Mouse (Mus musculus): ENCODE measurements around the gene Maco1. TPM values are rescaled to one million over a fixed set of nuclear protein-coding genes. Genes with fewer than 3 reads are reported as not detected.

Maco1 gene
- total RNA-seq (2021), result 10 to 100 TPM; 15.0 to 17.0 TPM
- long read RNA-seq, experiment 1, transcript Maco1-201 (11 exons, 3,826 nt), result major isoform, 7 of 14 reads
- long read RNA-seq, experiment 1, partial matches to known transcripts, result 3 of 14 reads
- long read RNA-seq, experiment 1, other reads (novel, unspliced or antisense), result 4 of 14 reads
- long read RNA-seq, experiment 2, partial matches to known transcripts, result 3 of 13 reads
- long read RNA-seq, experiment 2, other reads (novel, unspliced or antisense), result 7 of 13 reads

GRCm38 (mm10) chr4:134853259-134853636, at the start of gene Maco1:
Gene Maco1 (minus strand): TSS chr4:134853345.
- intact Hi-C loops (cut with DNase I), result loop anchor here (5.0 kb wide), 1 partner anchor 69 kb away; the partner anchor contains the start of gene Rsrp1
- peak; percentile 98 to 99 for DNase-seq

- no peak for DNase-seq
- intact Hi-C loops (cut with DNase I), result no loop called here
These were observed 48.0 kb upstream of the Maco1 start for GRCm38 (mm10) chr4:134901126-134901525.

- intact Hi-C loops (cut with DNase I), result no loop called here
These were observed 44.1 kb upstream of the Maco1 start for GRCm38 (mm10) chr4:134897256-134897655.

GRCm38 (mm10) chr4:134892096-134892495, 39.0 kb upstream of the Maco1 start:
- intact Hi-C loops (cut with DNase I), result no loop called here

More at GRCm38 (mm10) chr4:134897256-134897655, 44.1 kb upstream of the Maco1 start:
- DNase-seq, result no peak

GRCm38 (mm10) chr4:134884364-134884763, 31.2 kb upstream of the Maco1 start:
- intact Hi-C loops (cut with DNase I), result loop anchor here (5.0 kb wide), 2 partner anchors 92 to 337 kb away; no protein-coding TSS in a partner anchor
- DNase-seq, result no peak

More at GRCm38 (mm10) chr4:134892096-134892495, 39.0 kb upstream of the Maco1 start:
- peak; percentile 35 to 58 for DNase-seq

- intact Hi-C loops (cut with DNase I), result loop anchor here (5.0 kb wide), 2 partner anchors 92 to 337 kb away; no protein-coding TSS in a partner anchor
These were observed 30.7 kb upstream of the Maco1 start for GRCm38 (mm10) chr4:134883808-134884207.

GRCm38 (mm10) chr4:134883266-134883665, 30.1 kb upstream of the Maco1 start:
- intact Hi-C loops (cut with DNase I), result loop anchor here (5.0 kb wide), 2 partner anchors 91 to 336 kb away; no protein-coding TSS in a partner anchor
- no peak for DNase-seq

More at GRCm38 (mm10) chr4:134883808-134884207, 30.7 kb upstream of the Maco1 start:
- DNase-seq, result no peak

- intact Hi-C loops (cut with DNase I), result loop anchor here (5.0 kb wide), 2 partner anchors 88 to 333 kb away; no protein-coding TSS in a partner anchor
- DNase-seq, result no peak
These were observed 26.9 kb upstream of the Maco1 start for GRCm38 (mm10) chr4:134880041-134880440.

GRCm38 (mm10) chr4:134879410-134879981, 26.4 kb upstream of the Maco1 start:
- intact Hi-C loops (cut with DNase I), result no loop called here
- DNase-seq, result peak; percentile 53 to 56

GRCm38 (mm10) chr4:134876171-134876570, 23.0 kb upstream of the Maco1 start:
- no peak for DNase-seq
- intact Hi-C loops (cut with DNase I), result no loop called here

GRCm38 (mm10) chr4:134871950-134872349, 18.8 kb upstream of the Maco1 start:
- no peak for DNase-seq
- intact Hi-C loops (cut with DNase I), result no loop called here

- intact Hi-C loops (cut with DNase I), result no loop called here
These were observed 18.3 kb upstream of the Maco1 start for GRCm38 (mm10) chr4:134871477-134871876.

GRCm38 (mm10) chr4:134869815-134870375, 16.8 kb upstream of the Maco1 start:
- no peak for DNase-seq

More at GRCm38 (mm10) chr4:134871477-134871876, 18.3 kb upstream of the Maco1 start:
- DNase-seq, result no peak

GRCm38 (mm10) chr4:134869068-134869730, 16.1 kb upstream of the Maco1 start:
- no peak for DNase-seq
- intact Hi-C loops (cut with DNase I), result no loop called here

More at GRCm38 (mm10) chr4:134869815-134870375, 16.8 kb upstream of the Maco1 start:
- intact Hi-C loops (cut with DNase I), result no loop called here

GRCm38 (mm10) chr4:134868490-134868889, 15.3 kb upstream of the Maco1 start:
- intact Hi-C loops (cut with DNase I), result no loop called here
- no peak for DNase-seq

GRCm38 (mm10) chr4:134868065-134868464, 14.9 kb upstream of the Maco1 start:
- intact Hi-C loops (cut with DNase I), result no loop called here
- DNase-seq, result no peak

GRCm38 (mm10) chr4:134867661-134868060, 14.5 kb upstream of the Maco1 start:
- intact Hi-C loops (cut with DNase I), result no loop called here

GRCm38 (mm10) chr4:134867213-134867612, 14.1 kb upstream of the Maco1 start:
- no peak for DNase-seq
- intact Hi-C loops (cut with DNase I), result no loop called here

More at GRCm38 (mm10) chr4:134867661-134868060, 14.5 kb upstream of the Maco1 start:
- DNase-seq, result no peak

GRCm38 (mm10) chr4:134865789-134866188, 12.6 kb upstream of the Maco1 start:
- no peak for DNase-seq
- intact Hi-C loops (cut with DNase I), result no loop called here

GRCm38 (mm10) chr4:134865340-134865739, 12.2 kb upstream of the Maco1 start:
- DNase-seq, result no peak
- intact Hi-C loops (cut with DNase I), result no loop called here

All from gastrocnemius, postnatal 36 days (tissue).